Mouse (Mus musculus): ENCODE data around the gene Erich6.
"Not testable (repeated sequence)": the region's sequence is repeated elsewhere in the genome, so short reads cannot be mapped to it uniquely, and the experiment has no call there.

Gene Erich6

GRCm38 (mm10) chr3:58646180-58646579, 9.2 kb upstream of the Erich6 start:
- no peak for DNase-seq (ENCODE audit: low spot score in 2 of 2)

DNA sequence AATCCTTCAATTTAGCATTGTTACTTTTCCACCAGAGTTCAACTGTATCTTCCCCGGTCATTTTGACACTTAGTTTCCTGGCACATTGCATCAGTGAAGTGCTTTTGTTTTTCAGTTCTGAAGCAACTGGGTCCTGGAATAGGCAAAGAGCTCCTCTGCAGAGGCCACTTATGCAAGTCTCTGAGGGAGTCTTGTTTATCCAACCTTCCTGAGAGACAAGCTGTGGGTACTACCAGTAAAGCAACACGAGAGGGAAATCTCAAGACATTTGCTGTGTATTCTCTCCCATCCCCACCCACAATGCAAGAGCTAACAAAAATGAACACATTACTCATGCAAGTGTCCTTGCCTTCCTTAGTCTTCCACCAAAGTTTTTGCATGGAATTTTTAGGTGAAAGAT, 5.3 kb downstream of the Erich6 start:
- DNase-seq (ENCODE audit: low spot score in 2 of 2), result no peak

DNA sequence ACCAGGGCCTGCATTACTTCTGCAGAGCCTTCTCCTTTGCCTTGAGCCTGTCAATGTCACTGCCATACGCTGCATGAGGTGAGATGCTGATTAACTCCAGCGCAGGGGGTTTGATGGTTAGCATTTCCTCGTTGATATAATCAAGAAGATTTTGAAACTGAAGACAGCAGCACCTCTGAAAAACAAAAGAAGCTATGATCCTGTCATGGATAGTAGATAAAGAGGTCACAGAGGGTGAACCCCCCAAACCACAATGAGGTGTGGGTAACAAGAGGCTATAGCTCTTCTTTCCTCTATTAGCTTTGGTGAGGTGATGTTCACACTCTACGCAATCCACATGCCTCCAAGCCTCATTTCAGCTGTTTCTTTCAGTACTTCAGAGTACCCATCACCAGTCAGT, 12.0 kb downstream of the Erich6 start:
- DNase-seq (ENCODE audit: low spot score in 2 of 2), result no peak

DNA sequence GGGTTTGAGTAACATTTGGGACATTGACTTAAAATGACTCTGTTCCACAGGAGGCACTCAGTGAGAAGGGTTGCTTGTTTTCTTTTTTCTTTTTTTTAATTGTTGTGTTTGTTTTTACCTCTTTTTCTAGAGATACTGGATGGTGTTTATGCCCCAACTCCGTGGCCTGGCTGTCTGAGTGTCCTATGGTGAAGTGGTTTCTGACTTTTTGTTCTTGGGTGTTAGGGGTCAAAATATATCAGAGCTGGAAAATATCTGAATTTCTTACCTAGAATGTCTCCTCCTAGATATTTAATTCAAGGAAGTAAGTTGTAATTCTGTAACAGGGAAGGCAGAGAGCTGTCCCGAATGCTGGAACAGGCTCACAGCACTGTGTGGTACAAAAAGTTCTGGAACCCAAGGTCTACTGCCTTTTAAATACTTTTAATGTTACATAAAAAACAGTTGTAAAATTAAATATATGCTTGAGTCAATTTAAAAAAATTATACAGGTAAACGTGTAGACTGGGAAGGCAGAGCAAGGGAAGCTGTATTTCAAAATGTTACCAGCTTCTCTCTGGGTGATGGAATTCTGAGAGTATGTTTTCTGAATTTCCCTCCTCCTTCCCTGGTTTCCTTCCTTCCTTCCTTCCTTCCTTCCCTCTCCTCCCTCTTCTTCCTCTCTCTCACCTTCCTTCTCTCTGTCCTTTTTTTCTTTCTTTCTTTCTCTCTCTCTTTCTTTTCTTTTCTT, 14.2 kb downstream of the Erich6 start:
- DNase-seq (ENCODE audit: low spot score in 2 of 2), result no peak

DNA sequence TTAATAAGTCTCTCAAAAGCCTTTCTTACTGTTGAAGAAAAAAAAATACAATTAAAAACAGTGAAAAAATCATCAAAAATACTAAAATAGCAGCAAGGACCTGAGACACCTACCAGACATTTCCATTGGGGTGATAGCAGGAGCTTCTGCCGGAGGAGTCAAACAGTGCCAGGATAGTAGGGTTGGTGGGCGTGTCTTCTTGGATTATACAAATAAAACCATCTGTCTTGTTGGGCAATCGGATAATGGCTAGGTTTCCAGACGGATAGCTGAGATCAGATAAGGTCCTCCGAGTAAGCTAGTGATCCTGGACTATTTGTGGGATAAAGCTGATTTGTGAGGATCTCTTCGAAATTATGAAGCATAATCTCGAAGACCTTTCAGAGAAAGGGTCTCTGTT, 15.9 kb downstream of the Erich6 start:
- DNase-seq (ENCODE audit: low spot score in 2 of 2), result no peak

DNA sequence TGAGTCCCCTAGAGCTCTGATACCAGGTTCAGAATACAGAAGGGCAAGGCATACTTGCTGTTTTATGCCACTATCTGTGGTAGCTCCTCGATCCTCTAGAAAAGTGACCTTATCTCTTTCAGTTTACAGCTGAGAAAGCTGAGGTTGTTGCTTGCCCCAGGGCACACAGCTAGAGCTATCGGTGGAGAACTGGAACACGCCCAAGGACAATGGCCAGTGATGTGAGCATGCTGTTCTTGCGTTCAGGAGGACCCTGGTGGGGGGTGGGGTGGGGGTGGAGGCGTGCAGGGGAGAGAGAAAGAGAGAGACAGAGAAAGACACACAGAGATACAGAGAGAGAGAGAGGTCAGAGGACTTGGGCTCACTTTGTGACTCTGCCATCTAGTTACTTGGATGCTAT, 27.0 kb downstream of the Erich6 start:
- no peak for DNase-seq (ENCODE audit: low spot score in 2 of 2)

- DNase-seq (ENCODE audit: low spot score in 2 of 2), result no peak
These were observed 28.5 kb downstream of the Erich6 start for GRCm38 (mm10) chr3:58608506-58608905.

GRCm38 (mm10) chr3:58593623-58594022, 43.4 kb downstream of the Erich6 start:
- no peak for DNase-seq (ENCODE audit: low spot score in 2 of 2)

DNA sequence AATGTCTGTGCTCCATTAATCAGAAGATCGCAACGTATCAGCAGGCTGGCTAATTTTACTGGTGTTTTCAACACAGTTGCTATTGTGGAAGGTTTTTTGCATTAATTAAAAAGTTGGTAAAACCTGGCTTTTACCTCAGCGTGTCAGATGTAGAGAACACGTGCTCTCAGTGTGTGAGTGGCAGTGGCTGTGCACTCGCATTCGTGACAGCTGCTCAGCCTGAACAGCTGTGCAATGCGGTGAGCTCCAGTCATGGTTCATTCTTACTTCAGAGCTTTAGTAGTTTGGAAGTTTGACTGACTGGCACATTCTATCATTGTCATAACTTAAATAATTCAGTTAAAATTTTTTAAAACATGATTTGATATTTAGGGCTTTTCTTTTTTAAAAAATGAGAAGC, 44.3 kb downstream of the Erich6 start:
- DNase-seq (ENCODE audit: low spot score in 2 of 2), result not testable (repeated sequence)

- DNase-seq (ENCODE audit: low spot score in 2 of 2), result not testable (repeated sequence)
These were observed 46.5 kb downstream of the Erich6 start for GRCm38 (mm10) chr3:58590544-58590943.

GRCm38 (mm10) chr3:58582788-58583426, 54.1 kb downstream of the Erich6 start:
- DNase-seq (ENCODE audit: low spot score in 2 of 2), result no peak

DNA sequence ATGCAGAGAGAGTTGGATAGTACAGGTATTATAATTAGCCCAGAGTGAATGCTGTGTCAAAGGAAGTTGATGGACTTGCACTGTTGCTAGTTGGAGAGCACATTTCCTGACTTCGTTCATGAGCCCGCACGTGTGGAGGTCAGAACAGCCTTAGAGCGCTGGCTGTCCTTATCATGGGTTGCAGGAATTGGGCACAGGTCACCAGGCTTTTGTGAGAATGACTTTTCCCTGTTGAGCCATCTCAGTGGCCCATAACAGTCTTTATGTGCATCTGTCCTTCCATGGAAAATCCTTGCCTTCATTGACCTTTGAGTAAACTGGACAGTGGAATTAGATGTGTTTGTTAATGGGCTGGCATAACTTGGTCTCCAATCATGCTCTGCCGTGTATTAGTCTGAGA, 54.7 kb downstream of the Erich6 start:
- DNase-seq (ENCODE audit: low spot score in 2 of 2), result no peak

- no peak for DNase-seq (ENCODE audit: low spot score in 2 of 2)
These were observed 55.5 kb downstream of the Erich6 start for GRCm38 (mm10) chr3:58581530-58581929.

DNA sequence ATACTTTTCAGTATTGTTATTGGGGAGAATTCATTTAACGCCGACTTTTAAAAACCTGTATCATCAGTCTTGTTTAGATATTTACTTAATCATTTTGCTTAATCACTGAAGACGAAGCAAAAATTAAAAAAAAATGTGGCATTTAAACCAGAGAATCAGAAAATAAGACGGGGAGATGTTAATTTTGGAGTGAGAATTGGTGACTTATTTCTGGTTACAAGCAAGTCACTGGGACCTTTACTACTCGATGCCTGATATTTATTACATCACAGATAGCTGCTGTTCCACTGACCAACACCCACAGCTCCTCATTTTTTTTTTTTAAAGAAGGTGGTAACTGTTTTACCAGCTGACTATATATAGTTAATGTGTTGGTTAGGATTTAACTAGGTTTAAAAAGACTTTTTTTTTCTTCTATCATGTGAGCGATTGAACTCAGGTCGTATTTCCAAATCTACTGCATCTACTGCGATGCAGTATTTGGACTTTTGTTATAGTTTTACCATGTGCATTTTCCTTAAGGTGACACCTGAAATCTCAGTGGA, 59.4 kb downstream of the Erich6 start:
- no peak for DNase-seq (ENCODE audit: low spot score in 2 of 2)

- DNase-seq (ENCODE audit: low spot score in 2 of 2), result peak; percentile 53 to 61
These were observed 59.9 kb downstream of the Erich6 start for GRCm38 (mm10) chr3:58577067-58577503.

DNA sequence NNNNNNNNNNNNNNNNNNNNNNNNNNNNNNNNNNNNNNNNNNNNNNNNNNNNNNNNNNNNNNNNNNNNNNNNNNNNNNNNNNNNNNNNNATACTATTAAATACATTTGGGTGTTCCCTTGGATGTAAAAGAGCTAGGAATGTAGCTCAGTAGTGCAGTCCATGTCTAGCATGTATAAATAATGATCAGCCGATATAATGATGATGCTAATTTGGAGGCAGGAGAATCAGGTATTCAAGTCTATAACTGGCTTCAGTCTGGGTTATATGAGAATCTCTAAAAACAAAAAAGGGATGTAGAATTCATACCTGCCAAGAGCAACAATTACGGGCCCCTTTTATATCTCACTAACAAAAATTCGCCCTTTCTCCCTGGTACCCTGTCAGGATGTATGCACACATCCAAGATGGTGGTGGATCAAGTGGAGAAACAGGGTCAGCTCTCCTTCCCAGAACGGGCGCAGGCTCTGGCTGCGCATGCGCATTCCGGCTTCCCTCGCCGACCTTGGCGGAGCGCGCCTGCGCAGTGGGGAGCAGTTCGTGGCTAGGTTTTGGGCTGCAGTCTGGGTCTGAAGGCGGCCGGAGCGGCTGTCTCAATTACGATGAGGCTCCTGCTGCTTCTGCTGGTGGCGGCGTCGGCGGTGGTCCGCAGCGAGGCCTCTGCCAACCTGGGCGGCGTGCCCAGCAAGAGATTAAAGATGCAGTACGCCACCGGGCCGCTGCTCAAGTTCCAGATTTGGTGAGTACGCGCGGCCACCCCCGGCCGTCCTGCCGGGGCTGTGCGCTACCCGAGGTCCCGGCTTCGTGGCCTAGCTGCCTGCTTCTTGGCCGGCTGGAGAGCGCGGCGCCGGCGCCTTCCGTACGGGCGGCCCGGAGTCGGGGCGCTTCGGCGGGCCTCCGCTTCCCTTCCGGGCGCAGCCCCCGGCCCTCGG, 60.6 kb downstream of the Erich6 start, which contains the start of gene Selenot:
TSS of gene Selenot (plus strand) at position 500 of the 930 bp plus-strand sequence.
- peak; percentile 97 to 98 for DNase-seq (ENCODE audit: low spot score in 2 of 2)

DNA sequence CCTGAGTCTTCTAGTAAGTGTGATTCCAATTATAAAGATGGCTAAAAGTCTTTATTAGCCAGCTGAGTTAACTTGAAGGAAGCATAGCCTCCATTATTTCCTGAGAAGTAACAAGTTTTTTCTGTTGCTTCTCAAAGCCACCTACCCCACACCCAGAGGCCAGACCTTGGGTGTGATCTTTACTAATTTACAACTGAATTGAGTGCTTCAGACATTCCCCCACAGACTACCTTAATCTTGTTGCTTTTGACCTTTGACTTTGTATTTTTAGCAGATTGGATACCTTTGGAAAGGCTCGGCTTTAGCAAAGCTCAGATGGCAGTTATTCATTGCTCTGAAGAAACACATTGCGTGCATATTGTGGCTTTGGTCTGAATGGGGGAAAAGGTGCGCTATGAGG, 66.2 kb downstream of the Erich6 start:
- no peak for DNase-seq (ENCODE audit: low spot score in 2 of 2)
